Mouse (Mus musculus) liver, adult (tissue): ENCODE results near the gene Zdhhc25.

ENCODE experiments used
- GATA4 ChIP-seq: IDR thresholded peaks from 2 replicates; pipeline ENCODE4 v1.6.1; 2014; ENCODE audit warnings: mild to moderate bottlenecking, low read length; ENCODE audit not compliant: insufficient replicate concordance

The Zdhhc25 gene

GRCm38 (mm10) chr15:88600002-88600401 lies at the start of gene Zdhhc25:
Gene Zdhhc25 (plus strand): TSS chr15:88600302.
- no peak for TF ChIP-seq GATA4

GRCm38 (mm10) chr15:88552852-88553251 lies 47.2 kb upstream of the Zdhhc25 start:
- TF ChIP-seq GATA4, result no peak

GRCm38 (mm10) chr15:88555476-88555875 lies 44.6 kb upstream of the Zdhhc25 start:
- TF ChIP-seq GATA4, result no peak

- no peak for TF ChIP-seq GATA4
These were observed 39.5 kb upstream of the Zdhhc25 start for GRCm38 (mm10) chr15:88560637-88561036.

- no peak for TF ChIP-seq GATA4
These were observed 38.9 kb upstream of the Zdhhc25 start for GRCm38 (mm10) chr15:88561058-88561730.

- TF ChIP-seq GATA4, result no peak
These were observed 34.8 kb upstream of the Zdhhc25 start for GRCm38 (mm10) chr15:88565307-88565706.

- no peak for TF ChIP-seq GATA4
These were observed 34.3 kb upstream of the Zdhhc25 start for GRCm38 (mm10) chr15:88565806-88566205.

- TF ChIP-seq GATA4, result no peak
These were observed 29.4 kb upstream of the Zdhhc25 start for GRCm38 (mm10) chr15:88570697-88571096.

GRCm38 (mm10) chr15:88579461-88579860 lies 20.6 kb upstream of the Zdhhc25 start:
- TF ChIP-seq GATA4, result no peak

- no peak for TF ChIP-seq GATA4
These were observed 2.4 kb downstream of the Zdhhc25 start for GRCm38 (mm10) chr15:88602496-88602895.

GRCm38 (mm10) chr15:88603091-88603732 lies 3.1 kb downstream of the Zdhhc25 start:
- TF ChIP-seq GATA4, result no peak

- TF ChIP-seq GATA4, result no peak
These were observed 3.6 kb downstream of the Zdhhc25 start for GRCm38 (mm10) chr15:88603733-88604119.

- TF ChIP-seq GATA4, result no peak
These were observed 4.7 kb downstream of the Zdhhc25 start for GRCm38 (mm10) chr15:88604669-88605414.

GRCm38 (mm10) chr15:88605415-88605785 lies 5.3 kb downstream of the Zdhhc25 start:
- TF ChIP-seq GATA4, result no peak

- no peak for TF ChIP-seq GATA4
These were observed 17.0 kb downstream of the Zdhhc25 start for GRCm38 (mm10) chr15:88617125-88617524.
